Mouse (Mus musculus) gastrocnemius, adult 2 months (tissue): ENCODE data around the gene Gm10487. TPM values are rescaled to one million over a fixed set of nuclear protein-coding genes. Genes with fewer than 3 reads are reported as not detected.
"Not testable (repeated sequence)": the region's sequence is repeated elsewhere in the genome, so short reads cannot be mapped to it uniquely, and the experiment has no call there.

Source experiments
- DNase-seq: peaks from one replicate; pipeline ENCODE4 v3.0.0; 2022
- H3K27ac ChIP-seq: fragments of 200-600 bp; 2 replicates; pipeline ENCODE4 v1.8.1; 2022; ENCODE audit warnings: mild to moderate bottlenecking
- H3K4me3 ChIP-seq: fragments of 200-600 bp; 2 replicates; pipeline ENCODE4 v1.8.1; 2022; ENCODE audit warnings: mild to moderate bottlenecking, moderate library complexity
- intact Hi-C: fragments of 180-260 bp; cut with DNase I; formaldehyde crosslinking; loops from one replicate; pipeline ENCODE4 v1.15.1; 2025
- long read RNA-seq, 2 experiments: library from polyadenylated mRNA; stranded (forward); transcript quantifications; one replicate each; pipeline ENCODE4 v2.0.0; 2021
- total RNA-seq, 2 experiments: library from RNA; stranded (reverse); gene quantifications; 2 replicates each; pipeline ENCODE4 v1.2.3; 2021

Gene Gm10487
- not detected for total RNA-seq
- long read RNA-seq, experiment 1, result 0 reads
- long read RNA-seq, experiment 2, result 0 reads

DNA sequence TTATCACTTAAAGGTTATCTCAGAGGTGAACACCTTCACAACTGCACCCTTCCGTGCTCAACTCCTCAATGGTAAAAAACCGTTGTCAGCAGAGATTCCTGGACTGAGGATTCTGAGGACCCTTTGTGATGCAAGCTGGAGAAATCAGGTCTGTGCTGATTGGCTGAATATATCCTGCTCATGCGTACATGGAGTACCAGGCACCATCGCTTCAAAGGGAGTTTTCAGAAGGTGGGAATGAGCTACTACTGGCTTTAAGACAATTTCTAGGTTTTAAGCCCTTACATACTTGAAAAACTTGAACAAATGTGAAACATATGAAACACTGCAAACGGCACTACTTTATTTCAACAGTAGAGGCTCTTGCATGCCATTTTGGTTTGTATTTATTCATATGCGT lies at the start of gene Gm10487:
Gene Gm10487, minus strand, starts transcription at position 101 of the 400 bp plus-strand sequence.
- DNase-seq, H3K4me3 ChIP-seq, intact Hi-C loops, H3K27ac ChIP-seq: not testable (repeated sequence)
